Mouse (Mus musculus) midbrain, postnatal 0 days (tissue): ENCODE results near the gene Bfsp2. TPM values are rescaled to one million over a fixed set of nuclear protein-coding genes. Genes with fewer than 3 reads are reported as not detected.

Experiments used
- ATAC-seq: fragments of 200-750 bp; cut with Nextera tagmentation; 2 replicates; pipeline ENCODE4 v1.8.0; 2017; ENCODE audit warnings: moderate number of reproducible peaks, mild to moderate bottlenecking, moderate TSS enrichment, moderate library complexity; ENCODE audit not compliant: low FRiP score
- DNase-seq: peaks from one replicate; pipeline ENCODE4 v3.0.0-alpha.2; 2015; ENCODE audit warnings: low spot score
- H3K27ac ChIP-seq: fragments of 300-500 bp; sonication (generic); 2 replicates; pipeline ENCODE4 v1.5.1; 2014; ENCODE audit warnings: low read depth, mild to moderate bottlenecking, low read length, mixed read lengths
- H3K27me3 ChIP-seq: fragments of 300-500 bp; sonication (generic); 2 replicates; pipeline ENCODE4 v1.6.1; 2014; ENCODE audit warnings: low read length, control low read depth, mixed read lengths; ENCODE audit not compliant: insufficient read depth
- H3K36me3 ChIP-seq: fragments of 300-500 bp; sonication (generic); 2 replicates; pipeline ENCODE4 v1.6.1; 2014; ENCODE audit warnings: low read length, control low read depth, mixed read lengths; ENCODE audit not compliant: insufficient read depth
- H3K4me1 ChIP-seq: fragments of 300-500 bp; sonication (generic); 2 replicates; pipeline ENCODE4 v1.6.1; 2014; ENCODE audit warnings: mild to moderate bottlenecking, control low read depth, antibody characterized with exemption, low read length, mixed read lengths; ENCODE audit not compliant: insufficient read depth
- H3K4me2 ChIP-seq: fragments of 300-500 bp; sonication (generic); 2 replicates; pipeline ENCODE4 v1.6.1; 2014; ENCODE audit warnings: low read depth, mild to moderate bottlenecking, low read length, mixed read lengths; ENCODE audit not compliant: poor library complexity, severe bottlenecking
- H3K4me3 ChIP-seq: fragments of 300-500 bp; sonication (generic); 2 replicates; pipeline ENCODE4 v1.5.1; 2014; ENCODE audit warnings: low read depth, mild to moderate bottlenecking, low read length, moderate library complexity
- H3K9ac ChIP-seq: fragments of 300-500 bp; sonication (generic); replicated peaks from 2 replicates; pipeline ENCODE4 v1.6.1; 2014; ENCODE audit warnings: mild to moderate bottlenecking, low read length, moderate library complexity, mixed read lengths; ENCODE audit not compliant: poor library complexity, severe bottlenecking
- H3K9me3 ChIP-seq: fragments of 300-500 bp; sonication (generic); 2 replicates; pipeline ENCODE4 v1.6.1; 2016; ENCODE audit warnings: low read length, control low read depth
- CTCF ChIP-seq: IDR thresholded peaks from 2 replicates; pipeline ENCODE4 v1.5.1; 2016; ENCODE audit warnings: antibody characterized with exemption, mild to moderate bottlenecking
- WGBS: fragments of 180-500 bp; shearing (Covaris S2); extraction: QIAGEN DNeasy Blood & Tissue Kit; methylation state at CpG from one replicate; pipeline ENCODE4 v1.1.7; 2014; 5-methylcytosine and 5-hydroxymethylcytosine counted together
- polyA plus RNA-seq: library from polyadenylated mRNA; unstranded; fragments of >200 nt; fragmentation: Nextera tagmentation; extraction: Ambion mirVana; gene quantifications from 2 replicates; pipeline ENCODE4 v1.2.1, GENCODE M21; 2015
- total RNA-seq: library from RNA; depleted of rRNA; stranded (reverse); fragments of >200 nt; gene quantifications from 2 replicates; pipeline ENCODE4 v1.2.3, GENCODE M21; 2014

The Bfsp2 gene
- total and polyA plus RNA-seq, 2 experiments from 2014 or later: 1.2 to 3.0 TPM

- H3K9me3 ChIP-seq: no peaks in the 10 kb centered on the region
- no peak for DNase-seq
- no peaks in the 10 kb centered on the region for H3K36me3 ChIP-seq
- no peak overlapping the region for H3K27ac ChIP-seq
- H3K4me1 ChIP-seq: 0 out of 2 replicates have a peak, but pooled peaks cover 2% of the 10 kb centered on the region
- no peak for ATAC-seq
- no peak overlapping the region for H3K9ac ChIP-seq
- 65% methylated on average over 2 of the region's 2 CpGs for WGBS
- no peak overlapping the region for H3K4me3 ChIP-seq
- H3K27me3 ChIP-seq: no peaks in the 10 kb centered on the region
- H3K4me2 ChIP-seq: no peak overlapping the region
- no peak for TF ChIP-seq CTCF
These were observed 71.1 kb downstream of the Bfsp2 start for GRCm38 (mm10) chr9:103409119-103409518.

- H3K4me2 ChIP-seq: no peak overlapping the region
- WGBS: 34% methylated on average over 4 of the region's 4 CpGs
- no peak for TF ChIP-seq CTCF
- no peaks in the 10 kb centered on the region for H3K4me1 ChIP-seq
- H3K27me3 ChIP-seq: no peaks in the 10 kb centered on the region
- no peaks in the 10 kb centered on the region for H3K9me3 ChIP-seq
- no peak overlapping the region for H3K9ac ChIP-seq
- no peaks in the 10 kb centered on the region for H3K36me3 ChIP-seq
- peak; percentile 72 for DNase-seq
- no peak for ATAC-seq
- H3K27ac ChIP-seq: no peak overlapping the region
- H3K4me3 ChIP-seq: no peak overlapping the region
These were observed 72.0 kb downstream of the Bfsp2 start for GRCm38 (mm10) chr9:103408136-103408777.

GRCm38 (mm10) chr9:103403331-103403973 lies 76.8 kb downstream of the Bfsp2 start:
- ATAC-seq (no peak), DNase-seq (no peak)
- no peak overlapping the region for H3K4me2 ChIP-seq
- H3K36me3 ChIP-seq: no peaks in the 10 kb centered on the region
- no peaks in the 10 kb centered on the region for H3K9me3 ChIP-seq
- no peak for TF ChIP-seq CTCF
- H3K4me3 ChIP-seq: no peak overlapping the region
- H3K27ac ChIP-seq: no peak overlapping the region
- H3K9ac ChIP-seq: no peak overlapping the region
- H3K4me1 ChIP-seq: no peaks in the 10 kb centered on the region
- H3K27me3 ChIP-seq: no peaks in the 10 kb centered on the region
- WGBS: 71% methylated on average over 4 of the region's 4 CpGs

GRCm38 (mm10) chr9:103398509-103399157 lies 81.6 kb downstream of the Bfsp2 start:
- H3K4me1 ChIP-seq: no peaks in the 10 kb centered on the region
- no peak overlapping the region for H3K4me3 ChIP-seq
- peak; percentile 64 for DNase-seq
- H3K27me3 ChIP-seq: no peaks in the 10 kb centered on the region
- TF ChIP-seq CTCF: no peak
- H3K36me3 ChIP-seq: no peaks in the 10 kb centered on the region
- H3K9me3 ChIP-seq: no peaks in the 10 kb centered on the region
- H3K4me2 ChIP-seq: no peak overlapping the region
- ATAC-seq: no peak
- H3K9ac ChIP-seq: no peak overlapping the region
- WGBS: 67% methylated on average over 21 of the region's 21 CpGs
- H3K27ac ChIP-seq: no peak overlapping the region

- H3K9ac ChIP-seq: no peak overlapping the region
- H3K36me3 ChIP-seq: no peaks in the 10 kb centered on the region
- DNase-seq (no peak), ATAC-seq (no peak)
- H3K4me2 ChIP-seq: no peak overlapping the region
- H3K27me3 ChIP-seq: no peaks in the 10 kb centered on the region
- WGBS: 88% methylated on average over 11 of the region's 11 CpGs
- no peak for TF ChIP-seq CTCF
- no peaks in the 10 kb centered on the region for H3K4me1 ChIP-seq
- H3K9me3 ChIP-seq: no peaks in the 10 kb centered on the region
- H3K4me3 ChIP-seq: no peak overlapping the region
- H3K27ac ChIP-seq: no peak overlapping the region
These were observed 87.0 kb downstream of the Bfsp2 start for GRCm38 (mm10) chr9:103393256-103393655.

GRCm38 (mm10) chr9:103391796-103392372 lies 88.3 kb downstream of the Bfsp2 start:
- Histone ChIP-seq H3K27ac (no peak overlapping the region), H3K4me2 (no peak overlapping the region), H3K9ac (no peak overlapping the region), H3K4me1 (no peaks in the 10 kb centered on the region), H3K9me3 (no peaks in the 10 kb centered on the region), H3K27me3 (no peaks in the 10 kb centered on the region), H3K4me3 (no peak overlapping the region), H3K36me3 (no peaks in the 10 kb centered on the region)
- DNase-seq (no peak), ATAC-seq (no peak)
- 78% methylated on average over 6 of the region's 6 CpGs for WGBS
- no peak for TF ChIP-seq CTCF
